In genomic region chr13:73405720-73406629, GRCm38 (mm10) we compare ENCODE assay signal across 9 mouse cellular contexts.
DNase-seq lines count a peak whose midpoint lies in the region; ATAC-seq and TF ChIP-seq lines count a peak whose summit lies in the region.
"Had no signal": no experiment of that assay in that cellular context is flagged by ENCODE, and none has a peak within 500 bp of the region (broad histone marks: within the 10 kb centered on the region; RNA-seq: fewer than 3 reads in every experiment).

No protein-coding gene starts in this region.

- peak in 2 of 3 experiments; percentile 13 to 42; a peak in 2 of 6 replicates for TF ChIP-seq CTCF in MEL (IDR thresholded peaks at IDR 0.05 in 2 of 3, conservative IDR thresholded peaks at IDR 0.05 in 1 of 3; ENCODE audit: control insufficient read depth in 1 of 3, insufficient read depth in 1 of 3, low read depth in 2 of 3, low read length in 3 of 3, poor library complexity in 1 of 3, severe bottlenecking in 1 of 3)

- TF ChIP-seq EP300 in MEL (IDR thresholded peaks at IDR 0.05; ENCODE audit: low read depth in 1 of 2, low read length in 2 of 2): no peak

- DNase-seq in heart, adult 18-20 months: peak; percentile 25 to 56
- no peak for DNase-seq in heart, postnatal 25 days (ENCODE audit: low spot score)
- DNase-seq in MEL (ENCODE audit: low read depth, low spot score): no peak
- peak; percentile 72 for DNase-seq in embryonic facial prominence, embryonic 14.5 days (ENCODE audit: low spot score)
- DNase-seq in heart, postnatal 10 days: peak; percentile 67 to 79
- peak; percentile 41 for DNase-seq in ovary, postnatal 36 days (ENCODE audit: low spot score)
- DNase-seq in adipocyte (ENCODE audit: low spot score): no peak

- H3K4me3 ChIP-seq in MEL (ENCODE audit: control insufficient read depth in 1 of 2, insufficient read depth in 1 of 2, low read depth in 2 of 2, low read length in 2 of 2): no peak overlapping the region
- H3K4me3 ChIP-seq in embryonic facial prominence, embryonic 14.5 days (ENCODE audit: low read depth, low read length): no peak overlapping the region
- no peak overlapping the region for H3K4me3 ChIP-seq in limb, embryonic 13.5 days

- H3K4me2 ChIP-seq in embryonic facial prominence, embryonic 14.5 days (ENCODE audit: low read depth, low read length): peak overlapping the region; percentile 7; the same call in 1 of the 2 replicates
- H3K4me2 ChIP-seq in limb, embryonic 13.5 days (replicated peaks): peak overlapping the region; percentile 39

- peak; percentile 2; the same call in 1 of the 2 replicates for TF ChIP-seq RAD21 in MEL (IDR thresholded peaks at IDR 0.05; ENCODE audit: low read depth, low read length)

- no peak for TF ChIP-seq POLR2A in MEL (IDR thresholded peaks at IDR 0.05; ENCODE audit: control insufficient read depth in 1 of 2, insufficient read depth in 1 of 2, low read depth in 1 of 2, low read length in 2 of 2, poor library complexity in 1 of 2)

- peaks cover 3 to 4% of the 10 kb centered on the region in 2 experiments for H3K27me3 ChIP-seq in MEL (ENCODE audit: control insufficient read depth in 1 of 2, insufficient read depth in 2 of 2, low read length in 2 of 2)
- no peaks in the 10 kb centered on the region for H3K27me3 ChIP-seq in embryonic facial prominence, embryonic 14.5 days (replicated peaks; ENCODE audit: control insufficient read depth, insufficient read depth, low read length)
- H3K27me3 ChIP-seq in limb, embryonic 13.5 days: 0 out of 2 replicates have a peak, but pooled peaks cover 7% of the 10 kb centered on the region

- intact Hi-C loops in heart, postnatal 25 days (cut with DNase I): loop anchor here (5.0 kb wide), 1 partner anchor 319 kb away; no protein-coding TSS in a partner anchor
- intact Hi-C loops in heart, postnatal 10 days (cut with DNase I): loop anchor here (1.0 to 5.0 kb wide), 3 partner anchors 59 to 319 kb away; no protein-coding TSS in a partner anchor

- H3K27ac ChIP-seq in MEL (ENCODE audit: control insufficient read depth, low read depth, low read length): no peak overlapping the region
- H3K27ac ChIP-seq in embryonic facial prominence, embryonic 14.5 days (replicated peaks; ENCODE audit: low read depth, low read length): no peak overlapping the region
- H3K27ac ChIP-seq in limb, embryonic 13.5 days: no peak overlapping the region
- H3K27ac ChIP-seq: macrophage had no signal

- no peak overlapping the region for H3K9ac ChIP-seq in MEL (ENCODE audit: control insufficient read depth, low read depth, low read length, poor library complexity, severe bottlenecking)
- no peak overlapping the region for H3K9ac ChIP-seq in embryonic facial prominence, embryonic 14.5 days (ENCODE audit: low read depth, low read length)
- peak overlapping the region; percentile 1; the same call in 1 of the 2 replicates for H3K9ac ChIP-seq in limb, embryonic 13.5 days

- H3K9me3 ChIP-seq in MEL (replicated peaks; ENCODE audit: insufficient read depth, low read length): no peaks in the 10 kb centered on the region
- no peaks in the 10 kb centered on the region for H3K9me3 ChIP-seq in embryonic facial prominence, embryonic 14.5 days (ENCODE audit: control insufficient read depth, low read length)
- H3K9me3 ChIP-seq in limb, embryonic 13.5 days: no peaks in the 10 kb centered on the region

- H3K79me2 ChIP-seq in MEL (ENCODE audit: control insufficient read depth, insufficient read depth, low read length, poor library complexity): no peaks in the 10 kb centered on the region

- peak; percentile 79 for ATAC-seq in embryonic facial prominence, embryonic 14.5 days (ENCODE audit: low read depth)
- ATAC-seq in limb, embryonic 13.5 days (ENCODE audit: low FRiP score, low read depth): peak; percentile 86

- H3K36me3 ChIP-seq in MEL (ENCODE audit: control insufficient read depth in 1 of 2, insufficient read depth in 2 of 2, low read length in 2 of 2): no peaks in the 10 kb centered on the region
- no peaks in the 10 kb centered on the region for H3K36me3 ChIP-seq in embryonic facial prominence, embryonic 14.5 days (ENCODE audit: control insufficient read depth, insufficient read depth, low read length)
- no peaks in the 10 kb centered on the region for H3K36me3 ChIP-seq in limb, embryonic 13.5 days

- WGBS in embryonic facial prominence, embryonic 14.5 days: 12% methylated on average over 19 of the region's 20 CpGs
- 15% methylated on average over 20 of the region's 20 CpGs for WGBS in limb, embryonic 13.5 days

- no peaks in the 10 kb centered on the region for H3K4me1 ChIP-seq in MEL (ENCODE audit: control insufficient read depth in 1 of 2, insufficient read depth in 2 of 2, low read length in 2 of 2)
- no peaks in the 10 kb centered on the region for H3K4me1 ChIP-seq in embryonic facial prominence, embryonic 14.5 days (ENCODE audit: control insufficient read depth, insufficient read depth, low read length)
- H3K4me1 ChIP-seq in limb, embryonic 13.5 days: 0 out of 2 replicates have a peak, but pooled peaks cover 8% of the 10 kb centered on the region

TF ChIP-seq in MEL, 35 proteins besides CTCF, POLR2A, EP300 and RAD21:
- no peak for TF ChIP-seq USF1 (IDR thresholded peaks at IDR 0.05; ENCODE audit: low read depth, low read length)
- TF ChIP-seq UBTF (IDR thresholded peaks at IDR 0.05; ENCODE audit: borderline replicate concordance, insufficient read depth, low read depth, low read length): no peak
- TF ChIP-seq TAL1 (IDR thresholded peaks at IDR 0.05; ENCODE audit: low read length): no peak
- no peak for TF ChIP-seq JUND (IDR thresholded peaks at IDR 0.05; ENCODE audit: low read depth, low read length)
- TF ChIP-seq MYC (IDR thresholded peaks at IDR 0.05; ENCODE audit: low read depth, low read length): no peak
- TF ChIP-seq ELF1 (IDR thresholded peaks at IDR 0.05; ENCODE audit: low read depth, low read length): no peak
- no peak for TF ChIP-seq ZKSCAN1 (IDR thresholded peaks at IDR 0.05; ENCODE audit: low read depth, low read length)
- no peak for TF ChIP-seq MYB (IDR thresholded peaks at IDR 0.05; ENCODE audit: low read depth, low read length)
- TF ChIP-seq RCOR1 (IDR thresholded peaks at IDR 0.05; ENCODE audit: low read depth, low read length): no peak
- no peak for TF ChIP-seq ZMIZ1 (IDR thresholded peaks at IDR 0.05; ENCODE audit: low read depth, low read length)
- TF ChIP-seq NELFE (IDR thresholded peaks at IDR 0.05; ENCODE audit: low read depth, low read length): no peak
- TF ChIP-seq TBP (IDR thresholded peaks at IDR 0.05; ENCODE audit: low read depth, low read length): no peak
- no peak for TF ChIP-seq ZC3H11A (IDR thresholded peaks at IDR 0.05; ENCODE audit: low read depth, low read length)
- TF ChIP-seq HCFC1 (IDR thresholded peaks at IDR 0.05; ENCODE audit: low read depth, low read length): no peak
- no peak for TF ChIP-seq MAZ (IDR thresholded peaks at IDR 0.05; ENCODE audit: low read depth, low read length)
- TF ChIP-seq MEF2A (IDR thresholded peaks at IDR 0.05; ENCODE audit: extremely low read depth, insufficient replicate concordance, low read depth, low read length, poor library complexity, severe bottlenecking): no peak
- TF ChIP-seq POLR2AphosphoS5 (IDR thresholded peaks at IDR 0.05; ENCODE audit: borderline replicate concordance, low read depth, low read length): no peak
- no peak for TF ChIP-seq CHD2 (IDR thresholded peaks at IDR 0.05; ENCODE audit: low read length)

Comparison
In these comparisons a context has a peak if more than half of its experiments do, and no peak if none do; other contexts are left out.
1. DNase-seq: peak in heart, adult 18-20 months (2 of 2), embryonic facial prominence, embryonic 14.5 days (single experiment), heart, postnatal 10 days (2 of 2) and ovary, postnatal 36 days (single experiment); none in heart, postnatal 25 days (single experiment), MEL (single experiment) and adipocyte (single experiment).